Mouse (Mus musculus): ENCODE data around the gene Fli1. TPM values are rescaled to one million over a fixed set of nuclear protein-coding genes. Genes with fewer than 3 reads are reported as not detected.

Fli1 gene
- total and polyA plus RNA-seq, 3 experiments, result 13.8 to 171 (median 24.3) TPM

DNA sequence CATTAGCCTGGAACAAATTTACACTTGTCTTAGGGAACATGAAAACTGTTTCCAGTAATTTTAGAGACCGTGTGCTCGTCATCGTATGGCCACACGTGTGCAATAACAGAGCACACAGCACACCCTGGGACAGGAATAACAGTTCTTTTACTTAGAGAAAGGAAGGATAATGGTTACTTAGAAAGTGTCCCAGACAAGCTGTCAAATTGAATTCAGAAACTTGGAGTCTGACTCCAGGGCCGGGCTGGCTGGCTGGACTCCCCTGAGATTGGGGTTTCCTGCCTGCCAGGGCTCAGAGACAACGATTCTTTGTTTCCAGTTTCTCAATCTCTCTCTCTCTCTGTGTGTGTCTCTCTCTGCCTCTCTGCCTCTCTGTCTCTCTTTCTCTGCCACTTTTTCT, 98.8 kb downstream of the Fli1 start:
- Histone ChIP-seq H3K9me3 (replicated peaks; ENCODE audit: insufficient read depth, low read length) (no peaks in the 10 kb centered on the region), H3K27me3 (ENCODE audit: control insufficient read depth in 1 of 2, insufficient read depth in 2 of 2, low read length in 2 of 2) (no peaks in the 10 kb centered on the region), H3K79me2 (ENCODE audit: control insufficient read depth, insufficient read depth, low read length, poor library complexity) (no peaks in the 10 kb centered on the region), H3K27ac (ENCODE audit: control insufficient read depth, low read depth, low read length) (no peak overlapping the region), H3K4me1 (ENCODE audit: control insufficient read depth in 1 of 2, insufficient read depth in 2 of 2, low read length in 2 of 2) (0 out of 4 replicates have a peak, but pooled peaks cover 0 to 7% of the 10 kb centered on the region in 2 experiments), H3K36me3 (ENCODE audit: control insufficient read depth in 1 of 2, insufficient read depth in 2 of 2, low read length in 2 of 2) (peaks cover 0 to 2% of the 10 kb centered on the region in 2 experiments; a peak in 1 of 4 replicates), H3K9ac (ENCODE audit: control insufficient read depth, low read depth, low read length, poor library complexity, severe bottlenecking) (no peak overlapping the region), H3K4me3 (ENCODE audit: control insufficient read depth in 1 of 2, insufficient read depth in 1 of 2, low read depth in 2 of 2, low read length in 2 of 2) (no peak overlapping the region)
- no peak for TF ChIP-seq MYC (IDR thresholded peaks at IDR 0.05; ENCODE audit: low read depth, low read length)
- no peak for TF ChIP-seq TBP (IDR thresholded peaks at IDR 0.05; ENCODE audit: low read depth, low read length)
- TF ChIP-seq NELFE (IDR thresholded peaks at IDR 0.05; ENCODE audit: low read depth, low read length), result no peak
- TF ChIP-seq HCFC1 (IDR thresholded peaks at IDR 0.05; ENCODE audit: low read depth, low read length), result no peak
- TF ChIP-seq ETS1 (IDR thresholded peaks at IDR 0.05; ENCODE audit: low read depth, low read length), result no peak
- TF ChIP-seq GABPA (IDR thresholded peaks at IDR 0.05; ENCODE audit: low read depth, low read length), result no peak
- TF ChIP-seq CHD1 (IDR thresholded peaks at IDR 0.05; ENCODE audit: low read depth, low read length), result no peak
- no peak for TF ChIP-seq ZNF384 (IDR thresholded peaks at IDR 0.05; ENCODE audit: low read depth, low read length)
- no peak for TF ChIP-seq E2F4 (IDR thresholded peaks at IDR 0.05; ENCODE audit: borderline replicate concordance, low read depth, low read length)
- no peak for TF ChIP-seq GATA1 (IDR thresholded peaks at IDR 0.05; ENCODE audit: low read depth, low read length)
- TF ChIP-seq UBTF (IDR thresholded peaks at IDR 0.05; ENCODE audit: borderline replicate concordance, insufficient read depth, low read depth, low read length), result no peak
- no peak for DNase-seq (ENCODE audit: low read depth, low spot score)

DNA sequence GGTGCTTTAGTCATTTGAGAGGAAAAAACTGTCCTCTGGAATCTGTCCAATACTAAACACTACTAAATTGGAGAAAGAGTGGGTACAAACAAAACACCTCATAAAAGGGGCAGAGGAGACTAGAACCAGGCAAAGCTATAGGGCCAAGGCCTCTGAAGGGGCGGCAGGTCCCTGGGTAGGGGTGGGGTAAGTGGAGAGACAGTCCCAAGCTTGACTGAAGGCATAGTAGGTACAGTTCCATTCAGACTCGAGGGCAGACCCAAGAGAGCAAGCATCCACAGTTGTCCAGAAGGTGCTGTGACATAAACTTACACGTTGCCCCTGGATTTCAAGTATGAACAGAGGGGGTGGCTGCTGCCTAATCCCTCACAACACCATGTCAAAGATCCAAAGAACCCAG, 99.5 kb downstream of the Fli1 start:
- Histone ChIP-seq H3K9ac (ENCODE audit: control insufficient read depth, low read depth, low read length, poor library complexity, severe bottlenecking) (no peak overlapping the region), H3K4me1 (ENCODE audit: control insufficient read depth in 1 of 2, insufficient read depth in 2 of 2, low read length in 2 of 2) (0 out of 4 replicates have a peak, but pooled peaks cover 0 to 7% of the 10 kb centered on the region in 2 experiments), H3K36me3 (ENCODE audit: control insufficient read depth in 1 of 2, insufficient read depth in 2 of 2, low read length in 2 of 2) (peaks cover 0 to 2% of the 10 kb centered on the region in 2 experiments; a peak in 1 of 4 replicates), H3K79me2 (ENCODE audit: control insufficient read depth, insufficient read depth, low read length, poor library complexity) (no peaks in the 10 kb centered on the region), H3K27me3 (ENCODE audit: control insufficient read depth in 1 of 2, insufficient read depth in 2 of 2, low read length in 2 of 2) (no peaks in the 10 kb centered on the region), H3K27ac (ENCODE audit: control insufficient read depth, low read depth, low read length) (no peak overlapping the region), H3K4me3 (ENCODE audit: control insufficient read depth in 1 of 2, insufficient read depth in 1 of 2, low read depth in 2 of 2, low read length in 2 of 2) (no peak overlapping the region), H3K9me3 (replicated peaks; ENCODE audit: insufficient read depth, low read length) (no peaks in the 10 kb centered on the region)
- TF ChIP-seq MEF2A (IDR thresholded peaks at IDR 0.05; ENCODE audit: extremely low read depth, insufficient replicate concordance, low read depth, low read length, poor library complexity, severe bottlenecking), result no peak
- no peak for TF ChIP-seq HCFC1 (IDR thresholded peaks at IDR 0.05; ENCODE audit: low read depth, low read length)
- TF ChIP-seq CHD1 (IDR thresholded peaks at IDR 0.05; ENCODE audit: low read depth, low read length), result no peak
- TF ChIP-seq MYC (IDR thresholded peaks at IDR 0.05; ENCODE audit: low read depth, low read length), result no peak
- no peak for TF ChIP-seq MAX (IDR thresholded peaks at IDR 0.05; ENCODE audit: low read length)
- no peak for TF ChIP-seq POLR2A (IDR thresholded peaks at IDR 0.05; ENCODE audit: control insufficient read depth in 1 of 2, insufficient read depth in 1 of 2, low read depth in 1 of 2, low read length in 2 of 2, poor library complexity in 1 of 2)
- TF ChIP-seq SIN3A (IDR thresholded peaks at IDR 0.05; ENCODE audit: low read length), result no peak
- TF ChIP-seq BHLHE40 (IDR thresholded peaks at IDR 0.05; ENCODE audit: borderline replicate concordance, low read depth, low read length), result no peak
- no peak for DNase-seq (ENCODE audit: low read depth, low spot score)
